Mouse (Mus musculus): ENCODE measurements around the gene Tssk2.

Gene Tssk2

GRCm38 (mm10) chr16:17949421-17949877 is 51.0 kb downstream of the Tssk2 start:
- DNase-seq (ENCODE audit: low spot score in 2 of 2), result no peak
